Mouse (Mus musculus) ES-E14 (cell line): Measurements from ENCODE around the gene Actn1. TPM values are rescaled to one million over a fixed set of nuclear protein-coding genes. Genes with fewer than 3 reads are reported as not detected.

Experiments
- DNase-seq: peaks from one replicate; pipeline ENCODE4 v3.0.0-alpha.2; 2013; ENCODE audit warnings: low read depth, low spot score
- H3K27ac ChIP-seq: 2 replicates; pipeline ENCODE4 v1.5.1; 2012; ENCODE audit warnings: low read depth, mild to moderate bottlenecking, low read length, moderate library complexity, mixed read lengths; ENCODE audit not compliant: poor library complexity, insufficient read depth, severe bottlenecking
- H3K36me3 ChIP-seq: 2 replicates; pipeline ENCODE4 v1.6.1; 2012; ENCODE audit warnings: mild to moderate bottlenecking, low read length, moderate library complexity, mixed read lengths; ENCODE audit not compliant: control insufficient read depth, poor library complexity, insufficient read depth, severe bottlenecking
- H3K4me1 ChIP-seq, 2 experiments: fragments of 150-350 bp in 1 of 2; sonication (generic) in 1 of 2; 2 replicates each; pipeline ENCODE4 v1.6.1; 2012; ENCODE audit warnings: low read length in 2 of 2, mild to moderate bottlenecking in 1 of 2, mixed read lengths in 1 of 2; ENCODE audit not compliant: control insufficient read depth in 2 of 2, insufficient read depth in 2 of 2, poor library complexity in 1 of 2
- H3K4me3 ChIP-seq, 2 experiments: fragments of 150-350 bp in 1 of 2; sonication (generic) in 1 of 2; 2 replicates each; pipeline ENCODE4 v1.5.1; 2012; ENCODE audit warnings: low read length in 2 of 2, low read depth in 1 of 2, mild to moderate bottlenecking in 1 of 2, mixed read lengths in 1 of 2; ENCODE audit not compliant: insufficient read depth in 1 of 2, poor library complexity in 1 of 2, severe bottlenecking in 1 of 2
- H3K9ac ChIP-seq: 2 replicates; pipeline ENCODE4 v1.6.1; 2012; ENCODE audit warnings: low read depth, mild to moderate bottlenecking, low read length, mixed read lengths; ENCODE audit not compliant: poor library complexity, insufficient read depth, severe bottlenecking
- H3K9me3 ChIP-seq: fragments of 150-350 bp; sonication (generic); 2 replicates; pipeline ENCODE4 v1.6.1; 2012; ENCODE audit warnings: low read depth, mild to moderate bottlenecking, low read length; ENCODE audit not compliant: control insufficient read depth, insufficient read depth
- CHD2 ChIP-seq: IDR thresholded peaks from 2 replicates; pipeline ENCODE4 v1.6.1; 2014; ENCODE audit warnings: mild to moderate bottlenecking, low read depth, low read length, inconsistent platforms
- HCFC1 ChIP-seq: IDR thresholded peaks from 2 replicates; pipeline ENCODE4 v1.6.1; 2012; ENCODE audit warnings: low read length, inconsistent platforms, borderline replicate concordance; ENCODE audit not compliant: insufficient read depth
- MAFK ChIP-seq: IDR thresholded peaks from 2 replicates; pipeline ENCODE4 v1.6.1; 2014; ENCODE audit warnings: mild to moderate bottlenecking, low read depth, low read length, inconsistent platforms; ENCODE audit not compliant: insufficient read depth
- ZC3H11A ChIP-seq: IDR thresholded peaks from 2 replicates; pipeline ENCODE4 v1.6.1; 2012; ENCODE audit warnings: low read depth, mild to moderate bottlenecking, inconsistent platforms, low read length, borderline replicate concordance
- ZNF384 ChIP-seq: IDR thresholded peaks from 2 replicates; pipeline ENCODE4 v1.6.1; 2012; ENCODE audit warnings: low read depth, low read length, inconsistent platforms
- in situ Hi-C, 2 experiments: fragments of 600-800 bp; cut with MboI; formaldehyde crosslinking; loops; one replicate each; pipeline ENCODE4 v1.15.1; 2025; ENCODE audit warnings: low sequenced_read_pairs in 2 of 2, inconsistent platforms in 1 of 2; ENCODE audit not compliant: unreplicated experiment in 2 of 2
- total RNA-seq: library from RNA; depleted of rRNA; stranded (reverse); fragments of 300-350 nt; gene quantifications from 2 replicates; pipeline ENCODE4 v1.2.3, GENCODE M21; 2012

The Actn1 gene
- total RNA-seq, 1 experiment = 255 TPM

GRCm38 (mm10) chr12:80244127-80244526 is 16.0 kb downstream of the Actn1 start:
- Histone ChIP-seq H3K27ac (no peak overlapping the region), H3K9ac (no peak overlapping the region), H3K4me1 (peaks cover 9 to 27% of the 10 kb centered on the region in 2 experiments; a peak in 2 of 4 replicates), H3K9me3 (no peaks in the 10 kb centered on the region), H3K4me3 (no peak overlapping the region), H3K36me3 (peaks cover 4% of the 10 kb centered on the region; the same call in 1 of the 2 replicates)
- no peak for TF ChIP-seq CHD2
- no peak for TF ChIP-seq ZC3H11A
- no peak for DNase-seq
- in situ Hi-C loops = no loop called here

- no peak for DNase-seq
These were observed 16.8 kb downstream of the Actn1 start for GRCm38 (mm10) chr12:80243335-80243734.

DNA sequence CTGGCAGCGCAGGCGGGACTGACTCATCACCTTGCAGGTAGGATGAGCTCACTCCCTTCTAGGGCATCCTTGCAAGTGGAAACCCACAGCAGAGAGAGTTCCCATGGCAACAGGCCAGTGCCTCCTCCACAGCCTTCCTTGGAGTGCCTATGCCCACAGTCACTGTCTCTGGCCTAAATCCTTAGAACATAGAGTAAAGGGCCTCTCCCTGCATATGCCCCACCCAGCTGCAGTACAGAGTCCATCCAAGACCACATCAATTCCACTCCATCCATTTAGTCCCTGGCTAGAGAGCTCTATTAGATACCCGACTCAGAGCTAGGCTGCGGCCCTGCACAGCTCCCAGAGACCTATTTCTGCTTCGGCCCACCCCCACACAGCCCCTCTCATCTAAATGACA is 20.7 kb downstream of the Actn1 start:
- Histone ChIP-seq H3K36me3 (peaks cover 10% of the 10 kb centered on the region; the same call in 1 of the 2 replicates), H3K9ac (no peak overlapping the region), H3K4me1 (peaks cover 3 to 16% of the 10 kb centered on the region in 2 experiments; a peak in 1 of 4 replicates), H3K4me3 (no peak overlapping the region), H3K9me3 (no peaks in the 10 kb centered on the region), H3K27ac (no peak overlapping the region)
- TF ChIP-seq ZNF384 (no peak), MAFK (no peak), ZC3H11A (no peak), CHD2 (no peak), HCFC1 (no peak)
- DNase-seq = no peak
- in situ Hi-C loops = no loop called here

More at GRCm38 (mm10) chr12:80243335-80243734, 16.8 kb downstream of the Actn1 start:
- Histone ChIP-seq H3K27ac (no peak overlapping the region), H3K36me3 (peaks cover 4% of the 10 kb centered on the region; the same call in 1 of the 2 replicates), H3K9me3 (no peaks in the 10 kb centered on the region), H3K9ac (no peak overlapping the region), H3K4me1 (peaks cover 9 to 27% of the 10 kb centered on the region in 2 experiments; a peak in 2 of 4 replicates), H3K4me3 (no peak overlapping the region)
- in situ Hi-C loops = no loop called here
- TF ChIP-seq HCFC1 = no peak
- TF ChIP-seq MAFK = no peak
- TF ChIP-seq CHD2 = no peak
- no peak for TF ChIP-seq ZNF384
- no peak for TF ChIP-seq ZC3H11A

DNA sequence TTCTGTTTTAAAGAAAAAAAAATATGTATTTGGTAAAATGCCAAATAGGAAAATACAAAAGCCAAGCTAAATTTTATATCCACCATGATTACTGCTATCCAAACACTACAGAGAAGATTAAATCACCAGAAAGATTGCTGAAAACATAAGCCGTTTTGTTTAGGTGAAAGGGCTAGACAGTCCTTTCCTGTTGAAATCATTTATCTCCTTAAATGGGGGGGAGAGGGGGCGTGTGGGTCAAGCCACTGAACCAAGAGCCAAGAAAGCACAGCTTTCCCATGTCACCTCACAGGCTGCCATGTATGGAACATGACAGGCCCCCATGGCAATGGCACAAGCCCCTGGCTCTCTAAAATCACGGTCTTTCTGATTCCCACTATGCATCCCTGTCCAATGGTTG is 21.6 kb downstream of the Actn1 start:
- Histone ChIP-seq H3K27ac (no peak overlapping the region), H3K4me1 (peaks cover 2 to 13% of the 10 kb centered on the region in 2 experiments; a peak in 1 of 4 replicates), H3K9ac (no peak overlapping the region), H3K9me3 (no peaks in the 10 kb centered on the region), H3K4me3 (no peak overlapping the region), H3K36me3 (peaks cover 8% of the 10 kb centered on the region; the same call in 1 of the 2 replicates)
- in situ Hi-C loops = no loop called here
- no peak for DNase-seq
- TF ChIP-seq MAFK = no peak
- TF ChIP-seq ZC3H11A = no peak
- TF ChIP-seq HCFC1 = no peak
- no peak for TF ChIP-seq ZNF384
- no peak for TF ChIP-seq CHD2

GRCm38 (mm10) chr12:80235295-80235694 is 24.9 kb downstream of the Actn1 start:
- Histone ChIP-seq H3K9ac (no peak overlapping the region), H3K9me3 (no peaks in the 10 kb centered on the region), H3K4me1 (peaks cover 4 to 6% of the 10 kb centered on the region in 2 experiments; a peak in 2 of 4 replicates), H3K4me3 (no peak overlapping the region), H3K36me3 (peaks cover 8% of the 10 kb centered on the region; the same call in 1 of the 2 replicates), H3K27ac (no peak overlapping the region)
- in situ Hi-C loops = no loop called here
- TF ChIP-seq ZNF384 (no peak), MAFK (no peak), CHD2 (no peak), ZC3H11A (no peak), HCFC1 (no peak)
- no peak for DNase-seq
